Mouse (Mus musculus) embryonic facial prominence, embryonic 14.5 days (tissue): ENCODE data around the gene Chchd6. TPM values are rescaled to one million over a fixed set of nuclear protein-coding genes. Genes with fewer than 3 reads are reported as not detected.

Experiments used
- ATAC-seq: fragments of 200-750 bp; cut with Nextera tagmentation; 2 replicates; pipeline ENCODE4 v1.8.0; 2017; ENCODE audit warnings: low read depth, moderate number of reproducible peaks, moderate TSS enrichment
- DNase-seq: peaks from one replicate; pipeline ENCODE4 v3.0.0-alpha.2; 2015; ENCODE audit warnings: low spot score
- H3K27ac ChIP-seq: fragments of 300-500 bp; sonication (generic); replicated peaks from 2 replicates; pipeline ENCODE4 v1.5.1; 2014; ENCODE audit warnings: low read depth, mild to moderate bottlenecking, low read length, moderate library complexity
- H3K27me3 ChIP-seq: fragments of 300-500 bp; sonication (generic); replicated peaks from 2 replicates; pipeline ENCODE4 v1.6.1; 2014; ENCODE audit warnings: low read length; ENCODE audit not compliant: control insufficient read depth, insufficient read depth
- H3K36me3 ChIP-seq: fragments of 300-500 bp; sonication (generic); 2 replicates; pipeline ENCODE4 v1.6.1; 2014; ENCODE audit warnings: low read length, mixed read lengths; ENCODE audit not compliant: control insufficient read depth, insufficient read depth
- H3K4me1 ChIP-seq: fragments of 300-500 bp; sonication (generic); 2 replicates; pipeline ENCODE4 v1.6.1; 2014; ENCODE audit warnings: antibody characterized with exemption, low read length; ENCODE audit not compliant: control insufficient read depth, insufficient read depth
- H3K4me2 ChIP-seq: fragments of 300-500 bp; sonication (generic); 2 replicates; pipeline ENCODE4 v1.6.1; 2014; ENCODE audit warnings: low read depth, mild to moderate bottlenecking, low read length, moderate library complexity, mixed read lengths
- H3K4me3 ChIP-seq: fragments of 300-500 bp; sonication (generic); 2 replicates; pipeline ENCODE4 v1.5.1; 2014; ENCODE audit warnings: low read depth, mild to moderate bottlenecking, low read length
- H3K9ac ChIP-seq: fragments of 300-500 bp; sonication (generic); 2 replicates; pipeline ENCODE4 v1.6.1; 2014; ENCODE audit warnings: low read depth, mild to moderate bottlenecking, low read length, moderate library complexity, mixed read lengths
- H3K9me3 ChIP-seq: fragments of 300-500 bp; sonication (generic); 2 replicates; pipeline ENCODE4 v1.6.1; 2016; ENCODE audit warnings: low read length; ENCODE audit not compliant: control insufficient read depth
- WGBS: fragments of 180-500 bp; shearing (Covaris S2); extraction: QIAGEN DNeasy Blood & Tissue Kit; methylation state at CpG from one replicate; pipeline ENCODE4 v1.1.7; 2014; 5-methylcytosine and 5-hydroxymethylcytosine counted together
- polyA plus RNA-seq: library from polyadenylated mRNA; unstranded; fragments of >200 nt; fragmentation: Nextera tagmentation; extraction: Ambion mirVana; gene quantifications from 2 replicates; pipeline ENCODE4 v1.2.1, GENCODE M21; 2014

Chchd6 gene
- polyA plus RNA-seq, 1 experiment from 2014 or later: 53.5 TPM

DNA sequence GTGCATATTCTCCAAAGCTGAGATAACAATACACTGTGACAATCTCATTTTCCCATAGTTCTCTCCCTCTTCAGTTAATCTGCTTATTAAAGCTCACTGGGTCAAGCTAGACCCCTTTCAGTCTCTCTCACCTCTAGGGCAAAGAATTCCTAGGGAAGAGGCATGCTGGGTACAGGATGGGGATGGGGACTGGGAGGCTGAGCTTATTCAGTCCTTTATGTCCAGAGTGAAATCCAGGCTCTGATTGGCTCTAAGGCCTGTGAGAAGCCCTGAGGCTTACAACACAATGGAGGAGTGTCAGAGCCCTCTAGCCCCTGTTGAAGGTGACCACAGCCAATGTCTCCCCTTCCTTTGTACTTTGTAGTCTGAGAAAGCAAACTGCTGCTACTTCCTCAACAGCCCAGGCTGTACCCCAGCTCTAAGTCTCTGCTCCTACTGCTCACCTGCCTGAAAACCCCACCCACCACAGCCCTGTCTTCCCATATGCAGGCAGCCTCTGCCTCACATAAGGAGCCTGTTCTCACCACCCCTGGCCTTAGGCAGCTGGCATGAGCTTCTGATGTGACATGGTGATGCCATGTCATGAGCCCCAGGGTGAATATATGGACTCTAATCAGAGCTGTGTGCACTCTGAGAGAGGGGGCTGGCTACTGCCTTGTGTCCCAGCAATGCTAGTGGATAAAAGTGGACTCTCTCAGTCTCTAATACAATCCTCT, 22.4 kb downstream of the Chchd6 start:
- ATAC-seq (no peak), DNase-seq (no peak)
- Histone ChIP-seq H3K36me3 (no peaks in the 10 kb centered on the region), H3K27me3 (no peaks in the 10 kb centered on the region), H3K4me1 (no peaks in the 10 kb centered on the region), H3K4me3 (no peak overlapping the region), H3K9me3 (no peaks in the 10 kb centered on the region), H3K27ac (no peak overlapping the region), H3K4me2 (no peak overlapping the region), H3K9ac (no peak overlapping the region)

GRCm38 (mm10) chr6:89569370-89569769, 26.1 kb downstream of the Chchd6 start:
- no peak overlapping the region for H3K4me3 ChIP-seq
- H3K27me3 ChIP-seq: no peaks in the 10 kb centered on the region
- H3K4me1 ChIP-seq: no peaks in the 10 kb centered on the region
- no peak overlapping the region for H3K4me2 ChIP-seq
- DNase-seq: no peak
- H3K36me3 ChIP-seq: peaks cover 7% of the 10 kb centered on the region; the same call in 1 of the 2 replicates
- H3K27ac ChIP-seq: no peak overlapping the region
- H3K9me3 ChIP-seq: no peaks in the 10 kb centered on the region
- H3K9ac ChIP-seq: no peak overlapping the region
- no peak for ATAC-seq
- WGBS: 73% methylated on average over 4 of the region's 4 CpGs

DNA sequence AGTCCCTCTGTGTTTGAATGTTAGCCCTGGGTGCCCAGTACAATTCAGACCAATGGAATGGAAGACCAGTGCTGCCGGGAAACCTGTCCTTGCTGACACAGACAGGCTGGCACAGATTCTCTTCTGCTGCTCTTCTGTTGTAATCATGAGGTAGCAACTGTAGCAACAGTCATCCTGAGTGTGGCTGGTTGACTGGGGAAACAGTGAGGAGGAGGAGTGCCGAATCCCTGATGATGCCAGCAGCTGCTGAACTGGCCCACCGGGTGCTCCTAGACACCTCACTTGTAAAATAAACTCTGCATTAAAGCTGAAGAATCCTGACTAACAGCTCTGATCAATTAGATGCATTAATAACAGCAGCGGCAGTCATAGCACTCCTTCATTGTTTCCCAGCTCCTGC, 28.7 kb downstream of the Chchd6 start:
- no peak for ATAC-seq
- H3K4me3 ChIP-seq: no peak overlapping the region
- WGBS: 66% methylated on average over 4 of the region's 4 CpGs
- no peak overlapping the region for H3K4me2 ChIP-seq
- no peaks in the 10 kb centered on the region for H3K27me3 ChIP-seq
- H3K9me3 ChIP-seq: no peaks in the 10 kb centered on the region
- H3K36me3 ChIP-seq: peaks cover 7% of the 10 kb centered on the region; the same call in 1 of the 2 replicates
- H3K9ac ChIP-seq: no peak overlapping the region
- H3K4me1 ChIP-seq: no peaks in the 10 kb centered on the region
- no peak for DNase-seq
- H3K27ac ChIP-seq: no peak overlapping the region

DNA sequence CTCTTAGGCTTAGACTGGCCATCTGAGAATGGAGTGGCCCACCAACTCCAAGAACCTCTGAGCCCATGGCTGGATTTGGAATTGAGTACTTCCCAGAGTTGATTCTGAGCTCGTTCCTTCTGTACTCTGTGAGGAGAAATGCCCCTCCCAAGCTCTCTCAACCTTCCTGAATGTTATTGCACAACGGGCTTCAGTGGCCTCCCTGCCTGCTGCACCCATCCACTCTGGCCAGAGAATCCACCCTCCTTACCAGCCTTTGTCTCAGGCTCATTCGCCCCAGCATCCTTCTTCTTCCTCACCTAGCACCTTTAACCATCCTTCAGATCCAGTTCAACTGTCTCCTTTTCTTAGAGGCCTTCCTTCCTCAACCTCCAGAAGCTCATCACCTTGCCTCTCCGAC, 32.1 kb downstream of the Chchd6 start:
- no peak overlapping the region for H3K27ac ChIP-seq
- H3K9me3 ChIP-seq: no peaks in the 10 kb centered on the region
- H3K36me3 ChIP-seq: peaks cover 7% of the 10 kb centered on the region; the same call in 1 of the 2 replicates
- no peaks in the 10 kb centered on the region for H3K4me1 ChIP-seq
- 83% methylated on average over 4 of the region's 4 CpGs for WGBS
- DNase-seq (no peak), ATAC-seq (no peak)
- H3K4me3 ChIP-seq: no peak overlapping the region
- H3K9ac ChIP-seq: no peak overlapping the region
- no peaks in the 10 kb centered on the region for H3K27me3 ChIP-seq
- H3K4me2 ChIP-seq: no peak overlapping the region

- no peaks in the 10 kb centered on the region for H3K4me1 ChIP-seq
These were observed 34.6 kb downstream of the Chchd6 start for GRCm38 (mm10) chr6:89560826-89561225.

DNA sequence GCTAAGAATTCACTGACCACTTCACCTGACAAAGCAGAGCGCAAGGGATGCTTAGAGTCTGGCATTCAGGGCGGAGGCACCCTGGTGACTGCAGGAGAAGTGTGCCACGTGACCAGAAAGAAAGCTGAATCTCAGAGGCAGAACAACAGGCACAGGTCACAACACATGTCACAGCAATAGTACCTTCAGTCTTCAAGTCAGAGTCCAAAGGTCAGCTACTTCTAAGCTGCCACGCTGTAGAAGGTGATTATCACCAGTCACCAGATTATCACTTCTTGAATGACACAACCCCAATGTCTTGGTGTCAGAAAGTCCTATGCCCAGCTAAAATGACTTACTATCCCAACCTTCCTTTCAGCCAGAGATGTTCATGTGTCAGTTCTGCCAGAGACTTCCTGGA, 37.8 kb downstream of the Chchd6 start:
- WGBS: 85% methylated on average over 4 of the region's 4 CpGs
- no peak overlapping the region for H3K4me3 ChIP-seq
- H3K9me3 ChIP-seq: no peaks in the 10 kb centered on the region
- H3K4me2 ChIP-seq: no peak overlapping the region
- no peak for ATAC-seq
- DNase-seq: no peak
- H3K4me1 ChIP-seq: no peaks in the 10 kb centered on the region
- H3K36me3 ChIP-seq: no peaks in the 10 kb centered on the region
- H3K27me3 ChIP-seq: no peaks in the 10 kb centered on the region
- no peak overlapping the region for H3K9ac ChIP-seq
- H3K27ac ChIP-seq: no peak overlapping the region

More at GRCm38 (mm10) chr6:89560826-89561225, 34.6 kb downstream of the Chchd6 start:
- no peak for ATAC-seq
- H3K4me2 ChIP-seq: no peak overlapping the region
- no peaks in the 10 kb centered on the region for H3K9me3 ChIP-seq
- no peak overlapping the region for H3K9ac ChIP-seq
- no peak overlapping the region for H3K27ac ChIP-seq
- no peaks in the 10 kb centered on the region for H3K36me3 ChIP-seq
- H3K27me3 ChIP-seq: no peaks in the 10 kb centered on the region
- no peak overlapping the region for H3K4me3 ChIP-seq
- DNase-seq: no peak
- WGBS: 63% methylated on average over 2 of the region's 2 CpGs

DNA sequence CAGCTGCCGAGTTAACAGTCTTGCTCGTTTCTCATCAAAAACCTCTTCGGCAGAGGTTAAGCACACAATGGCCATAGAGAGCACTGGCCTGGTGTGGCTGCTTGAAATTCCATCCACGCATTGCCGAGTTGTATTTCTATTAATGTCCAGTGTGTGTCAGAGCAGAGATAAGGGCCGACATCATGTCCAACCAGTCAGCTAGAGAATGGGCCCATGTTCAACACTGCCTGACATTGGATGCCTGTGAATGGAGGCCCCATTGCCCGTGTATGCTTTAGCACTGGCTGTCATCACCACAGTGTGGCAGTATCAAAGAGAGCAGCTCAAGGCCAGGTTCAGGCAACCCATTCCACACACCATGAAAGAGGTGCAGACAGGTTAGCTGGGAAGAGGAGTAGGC, 38.9 kb downstream of the Chchd6 start:
- Histone ChIP-seq H3K36me3 (no peaks in the 10 kb centered on the region), H3K9me3 (no peaks in the 10 kb centered on the region), H3K27me3 (no peaks in the 10 kb centered on the region), H3K4me2 (no peak overlapping the region), H3K4me3 (no peak overlapping the region), H3K4me1 (no peaks in the 10 kb centered on the region), H3K27ac (no peak overlapping the region), H3K9ac (no peak overlapping the region)
- DNase-seq (no peak), ATAC-seq (no peak)
- 67% methylated on average over 7 of the region's 7 CpGs for WGBS

DNA sequence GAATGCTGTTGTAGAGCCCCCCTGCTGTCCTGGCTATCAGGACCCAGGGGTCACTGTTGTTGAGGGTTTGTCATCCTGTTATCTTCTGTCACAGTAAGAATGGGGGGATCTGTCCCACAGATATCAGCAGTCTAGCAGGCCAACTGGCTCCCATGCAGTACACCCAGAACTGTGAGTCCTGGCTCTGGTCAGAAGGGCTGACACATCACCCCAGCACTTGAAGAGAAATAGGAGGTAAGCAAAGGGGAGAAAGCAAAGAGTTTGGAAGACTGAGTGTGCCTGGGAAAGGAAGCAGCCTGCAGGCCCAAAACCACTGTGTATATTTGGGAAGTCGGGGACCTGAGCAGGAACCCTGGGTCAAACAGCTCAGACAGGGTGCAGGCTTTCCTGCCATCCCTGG, 39.5 kb downstream of the Chchd6 start:
- Histone ChIP-seq H3K9ac (no peak overlapping the region), H3K27me3 (no peaks in the 10 kb centered on the region), H3K4me2 (no peak overlapping the region), H3K27ac (no peak overlapping the region), H3K36me3 (no peaks in the 10 kb centered on the region), H3K4me1 (no peaks in the 10 kb centered on the region), H3K4me3 (no peak overlapping the region), H3K9me3 (no peaks in the 10 kb centered on the region)
- DNase-seq (no peak), ATAC-seq (no peak)
- 72% methylated on average over 1 of the region's 1 CpGs for WGBS

- H3K4me1 ChIP-seq: no peaks in the 10 kb centered on the region
These were observed 41.4 kb downstream of the Chchd6 start for GRCm38 (mm10) chr6:89554029-89554428.

More at GRCm38 (mm10) chr6:89554029-89554428, 41.4 kb downstream of the Chchd6 start:
- no peaks in the 10 kb centered on the region for H3K36me3 ChIP-seq
- H3K9ac ChIP-seq: no peak overlapping the region
- no peak overlapping the region for H3K27ac ChIP-seq
- DNase-seq: no peak
- 73% methylated on average over 5 of the region's 5 CpGs for whole genome bisulfite sequencing
- ATAC-seq: no peak
- no peaks in the 10 kb centered on the region for H3K27me3 ChIP-seq
- no peak overlapping the region for H3K4me3 ChIP-seq
- H3K9me3 ChIP-seq: no peaks in the 10 kb centered on the region
- no peak overlapping the region for H3K4me2 ChIP-seq
